Mouse (Mus musculus): ENCODE data around the gene Fam166b.

GRCm38 (mm10) chr4:43404697-43405096 lies 24.2 kb downstream of the Fam166b start:
- no peak for TF ChIP-seq CTCF (IDR thresholded peaks at IDR 0.05)
- no peak for TF ChIP-seq EP300 (IDR thresholded peaks at IDR 0.05)
